Mouse (Mus musculus) neural tube, embryonic 10.5 days (tissue): ENCODE data around the gene Tbx2.

Source experiments
- DNase-seq: peaks from one replicate; pipeline ENCODE4 v3.0.0-alpha.2; 2017; ENCODE audit warnings: low spot score; ENCODE audit errors: extremely low spot score

Gene Tbx2

GRCm38 (mm10) chr11:85832231-85832924 lies at the start of gene Tbx2:
Tbx2 (plus strand) TSS chr11:85832551.
- peak; percentile 80 for DNase-seq

GRCm38 (mm10) chr11:85786113-85786718 lies 46.1 kb upstream of the Tbx2 start:
- no peak for DNase-seq

- DNase-seq, result no peak
Measured at GRCm38 (mm10) chr11:85789750-85790149, 42.6 kb upstream of the Tbx2 start.

GRCm38 (mm10) chr11:85790267-85790666 lies 42.1 kb upstream of the Tbx2 start:
- no peak for DNase-seq

- DNase-seq, result no peak
Measured at GRCm38 (mm10) chr11:85791212-85791611, 41.1 kb upstream of the Tbx2 start.

- DNase-seq, result no peak
Measured at GRCm38 (mm10) chr11:85792534-85793215, 39.7 kb upstream of the Tbx2 start.

- no peak for DNase-seq
Measured at GRCm38 (mm10) chr11:85799456-85799855, 32.9 kb upstream of the Tbx2 start.

GRCm38 (mm10) chr11:85799856-85800255 lies 32.5 kb upstream of the Tbx2 start:
- DNase-seq, result no peak

GRCm38 (mm10) chr11:85800380-85800779 lies 32.0 kb upstream of the Tbx2 start:
- DNase-seq, result no peak

- no peak for DNase-seq
Measured at GRCm38 (mm10) chr11:85804048-85804447, 28.3 kb upstream of the Tbx2 start.

- DNase-seq, result no peak
Measured at GRCm38 (mm10) chr11:85805779-85806178, 26.6 kb upstream of the Tbx2 start.

GRCm38 (mm10) chr11:85807353-85807752 lies 25.0 kb upstream of the Tbx2 start:
- DNase-seq, result no peak

- DNase-seq, result no peak
Measured at GRCm38 (mm10) chr11:85811229-85811628, 21.1 kb upstream of the Tbx2 start.

GRCm38 (mm10) chr11:85811676-85812075 lies 20.7 kb upstream of the Tbx2 start:
- no peak for DNase-seq

- no peak for DNase-seq
Measured at GRCm38 (mm10) chr11:85812201-85812966, 20.0 kb upstream of the Tbx2 start.

- no peak for DNase-seq
Measured at GRCm38 (mm10) chr11:85814678-85815077, 17.7 kb upstream of the Tbx2 start.

- DNase-seq, result no peak
Measured at GRCm38 (mm10) chr11:85816471-85816870, 15.9 kb upstream of the Tbx2 start.

- DNase-seq, result no peak
Measured at GRCm38 (mm10) chr11:85818401-85818800, 13.9 kb upstream of the Tbx2 start.

- DNase-seq, result no peak
Measured at GRCm38 (mm10) chr11:85820959-85821358, 11.4 kb upstream of the Tbx2 start.

GRCm38 (mm10) chr11:85821659-85822058 lies 10.7 kb upstream of the Tbx2 start:
- no peak for DNase-seq

- DNase-seq, result peak; percentile 88
Measured at GRCm38 (mm10) chr11:85823181-85823580, 9.2 kb upstream of the Tbx2 start.

- DNase-seq, result no peak
Measured at GRCm38 (mm10) chr11:85823794-85824193, 8.6 kb upstream of the Tbx2 start.
